Mouse (Mus musculus) right cerebral cortex, postnatal 36 days (tissue): Measurements from ENCODE around the gene Ccdc30.
"Not testable (repeated sequence)": the region's sequence is repeated elsewhere in the genome, so short reads cannot be mapped to it uniquely, and the experiment has no call there.

Source experiments
- DNase-seq, 2 experiments: peaks; one replicate each; pipeline ENCODE4 v3.0.0; 2022; ENCODE audit warnings: low spot score in 2 of 2, mixed read lengths in 1 of 2

Ccdc30 gene

GRCm38 (mm10) chr4:119305418-119305817, 109.9 kb downstream of the Ccdc30 start:
- DNase-seq = no peak

- no peak for DNase-seq
These were observed 112.0 kb downstream of the Ccdc30 start for GRCm38 (mm10) chr4:119303291-119303690.

GRCm38 (mm10) chr4:119301777-119302176, 113.5 kb downstream of the Ccdc30 start:
- DNase-seq = no peak

GRCm38 (mm10) chr4:119300761-119301160, 114.6 kb downstream of the Ccdc30 start:
- no peak for DNase-seq

- DNase-seq = no peak
These were observed 118.0 kb downstream of the Ccdc30 start for GRCm38 (mm10) chr4:119297361-119297760.

GRCm38 (mm10) chr4:119295134-119295453, 120.2 kb downstream of the Ccdc30 start:
- no peak for DNase-seq

GRCm38 (mm10) chr4:119294415-119295133, 120.7 kb downstream of the Ccdc30 start, which contains the start of gene Ybx1:
Gene Ybx1, minus strand, starts transcription at chr4:119294604.
- peak; percentile 99 for DNase-seq

- DNase-seq = peak; percentile 4 to 16
These were observed 121.6 kb downstream of the Ccdc30 start for GRCm38 (mm10) chr4:119293574-119294258.

GRCm38 (mm10) chr4:119292771-119293573, 122.3 kb downstream of the Ccdc30 start:
- DNase-seq = peak; percentile 43 to 58

GRCm38 (mm10) chr4:119291921-119292320, 123.4 kb downstream of the Ccdc30 start:
- no peak for DNase-seq

- DNase-seq = no peak
These were observed 130.0 kb downstream of the Ccdc30 start for GRCm38 (mm10) chr4:119285336-119285735.

GRCm38 (mm10) chr4:119284861-119285260, 130.5 kb downstream of the Ccdc30 start:
- DNase-seq = no peak

GRCm38 (mm10) chr4:119278784-119279183, 136.5 kb downstream of the Ccdc30 start:
- not testable (repeated sequence) for DNase-seq

- no peak for DNase-seq
These were observed 139.6 kb downstream of the Ccdc30 start for GRCm38 (mm10) chr4:119275726-119276125.

- no peak for DNase-seq
These were observed 140.1 kb downstream of the Ccdc30 start for GRCm38 (mm10) chr4:119275226-119275625.

- DNase-seq = no peak
These were observed 140.7 kb downstream of the Ccdc30 start for GRCm38 (mm10) chr4:119274627-119275026.
